Mouse (Mus musculus): ENCODE results near the gene Sepsecs. TPM values are rescaled to one million over a fixed set of nuclear protein-coding genes. Genes with fewer than 3 reads are reported as not detected.
A peak's percentile ranks its signal among the peaks of the same experiment; 100 is the strongest.

The Sepsecs gene
- total RNA-seq, 2 experiments from 2014 or later: 10.0 to 10.7 TPM

DNA sequence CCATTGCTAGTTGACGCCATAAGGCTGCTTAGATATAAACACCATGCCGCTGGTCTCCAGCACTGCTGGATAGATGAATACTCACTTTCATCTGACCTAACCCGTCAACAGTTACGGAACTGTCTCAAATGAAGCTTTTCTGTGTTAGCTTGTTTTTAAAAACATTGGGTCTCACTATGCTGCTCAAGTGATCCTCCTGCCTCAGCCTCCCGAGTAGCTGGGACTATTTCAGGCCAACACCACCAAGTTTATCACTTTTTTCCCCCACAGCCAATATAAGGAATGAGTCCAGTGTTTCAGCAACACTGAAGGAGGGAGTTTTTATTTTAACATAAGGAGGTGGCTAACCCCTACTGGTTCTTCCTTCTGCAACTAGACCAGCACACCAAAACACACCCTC is 14.5 kb downstream of the Sepsecs start:
- intact Hi-C loops (cut with DNase I): loop anchor here (10.0 kb wide), 1 partner anchor 90 kb away; the partner anchor contains the start of gene Lgi2

DNA sequence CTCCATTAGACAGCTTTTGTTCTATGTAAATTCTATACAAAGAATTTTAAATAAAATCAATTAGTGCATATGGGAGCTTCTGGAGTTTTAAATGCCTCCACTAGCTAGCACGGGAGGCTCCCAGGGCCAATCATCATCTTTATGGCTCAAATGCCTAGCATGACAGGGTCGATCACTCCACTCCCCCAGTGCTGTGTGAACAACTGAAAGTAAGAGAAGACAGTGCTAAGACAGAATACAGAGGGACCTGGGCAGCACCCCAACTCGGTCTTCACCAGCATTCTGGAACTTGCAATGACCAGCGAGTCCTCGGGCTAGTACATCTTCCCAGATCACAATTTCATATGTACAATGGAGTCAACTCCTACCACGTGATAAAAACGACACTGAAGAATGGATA is 16.9 kb downstream of the Sepsecs start:
- DNase-seq (ENCODE audit: low spot score in 2 of 2): no peak
- intact Hi-C loops (cut with DNase I): loop anchor here (10.0 kb wide), 1 partner anchor 88 kb away; the partner anchor contains the start of gene Lgi2

More for the DNA sequence above, 14.5 kb downstream of the Sepsecs start:
- DNase-seq (ENCODE audit: low spot score in 2 of 2): no peak

DNA sequence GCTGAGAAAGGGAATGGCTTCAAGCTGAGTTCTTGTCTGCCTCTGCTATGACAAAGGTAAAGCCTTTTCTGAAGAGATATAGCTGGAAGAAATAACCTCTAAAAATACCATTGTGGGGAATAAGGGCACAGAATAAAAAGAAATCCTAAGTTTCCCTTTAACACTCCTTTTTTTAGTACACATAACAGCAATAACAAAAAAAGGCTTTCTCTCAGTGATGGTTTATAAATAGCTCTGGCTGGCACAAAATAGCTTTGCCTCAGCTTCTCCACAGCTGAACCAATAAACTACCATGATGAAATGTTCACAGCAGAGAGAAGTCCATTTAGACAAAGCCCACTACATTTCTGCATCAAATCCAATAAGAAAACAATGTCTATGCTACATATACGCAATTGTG is 17.4 kb downstream of the Sepsecs start:
- no peak for DNase-seq (ENCODE audit: low spot score in 2 of 2)
- intact Hi-C loops (cut with DNase I): loop anchor here (10.0 kb wide), 1 partner anchor 87 kb away; the partner anchor contains the start of gene Lgi2

DNA sequence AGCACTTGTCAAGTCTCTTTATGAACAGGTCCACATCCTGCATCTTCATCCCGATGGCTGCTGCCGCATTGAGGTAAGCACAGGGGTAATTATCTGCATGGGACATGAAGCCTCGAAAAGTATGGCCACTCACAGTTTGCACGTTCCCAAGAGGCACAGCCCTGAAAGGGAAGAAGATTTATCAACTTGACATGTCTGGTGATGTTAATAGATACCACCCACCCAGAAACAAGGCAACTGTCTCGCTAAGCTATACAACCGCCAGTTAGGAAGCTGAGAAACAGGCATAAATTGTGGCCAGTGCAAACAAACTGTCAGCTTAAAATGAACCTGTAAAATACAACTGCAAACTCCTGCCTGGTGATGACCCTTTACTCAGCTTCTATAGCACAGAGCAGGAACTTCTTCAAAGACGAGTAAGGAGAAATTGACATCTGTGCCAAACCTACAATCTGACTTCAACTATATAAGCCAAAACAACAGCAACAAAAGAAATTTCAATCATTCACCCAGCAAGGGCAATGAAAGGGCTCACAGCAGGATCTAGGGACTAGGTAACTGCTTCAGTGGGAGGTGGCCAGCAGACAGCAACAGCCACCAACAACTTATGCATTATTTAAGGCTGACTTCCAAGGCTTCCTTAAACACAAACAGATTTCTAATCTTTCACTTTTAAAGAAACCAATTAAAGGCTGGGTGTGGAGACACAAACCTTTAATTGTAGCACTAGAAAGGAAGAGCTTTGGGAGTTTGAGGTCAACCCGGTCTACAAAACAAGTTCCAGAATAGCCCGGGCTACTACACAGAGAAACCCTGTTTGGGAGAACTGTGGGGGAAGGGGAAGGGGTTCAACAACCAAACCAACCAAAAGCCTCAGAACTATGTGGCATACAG is 25.3 kb downstream of the Sepsecs start:
- intact Hi-C loops (cut with DNase I): no loop called here
- DNase-seq (ENCODE audit: low spot score in 2 of 2): no peak

DNA sequence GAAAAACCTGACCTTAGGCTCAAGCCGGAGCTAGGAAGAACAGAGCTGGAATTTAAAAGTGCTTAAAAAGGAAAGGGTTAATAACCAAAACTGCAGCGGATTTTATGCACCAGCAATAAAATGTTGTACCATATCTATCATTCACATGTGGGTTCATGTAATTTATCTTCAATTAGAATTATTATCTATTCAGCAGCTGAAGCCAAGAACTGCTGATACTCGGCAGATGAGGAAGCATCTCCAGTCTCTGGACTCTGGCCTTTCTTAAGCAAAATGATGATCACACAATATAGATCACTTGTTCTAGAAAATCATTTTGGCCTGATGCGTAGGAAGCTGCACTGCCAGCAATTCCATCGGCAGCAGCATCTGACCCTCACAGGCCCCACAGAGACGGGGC is 27.8 kb downstream of the Sepsecs start:
- intact Hi-C loops (cut with DNase I): no loop called here
- no peak for DNase-seq (ENCODE audit: low spot score in 2 of 2)

DNA sequence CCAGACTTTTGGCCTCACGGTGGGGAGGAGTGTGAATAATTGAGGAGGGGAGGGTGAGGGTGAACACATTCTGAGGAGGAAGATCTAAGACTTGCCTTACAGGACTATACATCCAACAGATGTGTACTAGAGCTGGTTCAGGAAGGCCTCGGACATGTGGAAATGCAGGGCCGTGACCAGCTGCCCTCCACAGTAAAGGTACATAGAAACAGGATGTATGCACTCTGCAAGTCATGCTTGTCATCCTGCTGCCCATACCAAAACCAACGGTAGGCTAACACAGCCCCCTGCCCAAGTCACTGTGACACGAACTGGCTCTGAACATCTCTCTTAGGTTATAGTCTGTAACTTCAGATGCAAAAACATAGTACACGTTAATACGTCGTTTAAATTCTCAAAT is 30.6 kb downstream of the Sepsecs start:
- DNase-seq (ENCODE audit: low spot score in 2 of 2): no peak
- intact Hi-C loops (cut with DNase I): no loop called here

DNA sequence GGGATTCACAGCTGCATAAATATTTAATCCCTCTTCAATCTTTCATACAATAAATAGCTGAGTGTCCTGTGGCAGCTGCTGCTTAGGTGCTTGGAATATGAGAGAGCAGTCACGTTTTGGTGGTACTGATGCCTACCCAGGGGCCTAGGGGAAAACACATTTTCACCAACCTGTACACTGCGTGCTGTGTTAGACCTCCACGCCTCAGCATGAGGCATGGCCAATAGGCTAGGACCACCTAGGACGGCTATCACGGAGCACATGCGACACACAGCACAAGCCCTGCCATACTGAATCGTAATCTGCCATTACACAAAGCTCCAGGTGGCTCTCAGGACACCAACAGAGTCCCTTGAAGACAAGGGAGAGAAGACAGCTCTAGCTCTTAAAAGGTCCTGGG is 31.5 kb downstream of the Sepsecs start:
- no peak for DNase-seq (ENCODE audit: low spot score in 2 of 2)
- intact Hi-C loops (cut with DNase I): no loop called here

DNA sequence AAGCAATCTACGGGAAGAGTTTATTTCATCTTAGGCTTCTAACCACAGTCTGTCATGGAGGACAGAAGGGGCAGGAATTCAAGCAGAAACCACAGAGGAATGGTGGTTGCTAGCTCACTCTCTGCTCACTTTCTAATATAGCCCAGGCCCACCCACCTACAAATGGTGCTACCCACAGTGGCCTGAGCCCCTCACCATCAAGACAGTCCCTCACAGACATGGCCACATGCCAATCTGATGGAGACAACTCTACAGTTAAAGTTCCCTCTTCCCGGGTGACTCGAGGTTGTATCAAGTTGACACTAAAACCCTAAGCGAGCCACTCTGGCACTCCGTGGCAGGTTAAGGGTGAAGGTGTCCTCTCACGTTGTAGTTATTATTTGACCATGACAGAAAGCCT is 32.6 kb downstream of the Sepsecs start:
- intact Hi-C loops (cut with DNase I): no loop called here

DNA sequence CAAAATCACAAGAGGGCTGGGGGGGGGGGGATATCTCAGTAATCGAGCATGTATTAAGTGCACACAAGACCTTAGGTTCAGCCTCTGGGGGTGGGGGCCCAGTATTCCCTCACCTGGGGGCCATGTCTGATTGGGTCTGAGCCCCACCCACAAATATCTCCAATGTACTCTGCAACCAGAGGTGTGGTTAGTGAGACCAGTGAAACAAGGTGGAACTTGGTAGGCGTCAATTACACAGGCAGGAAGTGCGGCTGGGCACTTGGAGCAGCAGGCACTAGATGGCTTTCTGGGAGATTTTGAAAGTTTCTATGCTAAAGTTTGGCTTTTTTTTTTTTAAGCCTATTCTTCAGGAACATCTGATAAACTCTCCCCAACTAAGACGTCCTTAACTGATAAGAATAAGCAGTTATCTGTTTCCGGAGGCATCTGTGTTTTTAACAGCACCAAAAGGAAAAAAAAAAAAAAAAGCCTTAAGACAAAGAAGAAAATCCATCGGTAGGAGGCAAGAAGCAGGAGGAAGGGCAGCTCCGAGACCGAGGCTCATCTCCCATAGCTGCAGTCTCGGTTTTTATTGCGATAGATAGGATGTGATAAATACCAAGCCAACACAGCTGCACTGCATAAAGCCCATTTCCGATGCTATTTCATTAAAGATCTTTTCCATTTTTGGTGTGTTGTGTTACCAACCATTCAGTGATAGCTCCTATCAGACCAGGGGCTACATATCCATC is 33.3 kb downstream of the Sepsecs start:
- intact Hi-C loops (cut with DNase I): no loop called here
- no peak for DNase-seq (ENCODE audit: low spot score in 2 of 2)

More for the DNA sequence above, 32.6 kb downstream of the Sepsecs start:
- DNase-seq (ENCODE audit: low spot score in 2 of 2): no peak

DNA sequence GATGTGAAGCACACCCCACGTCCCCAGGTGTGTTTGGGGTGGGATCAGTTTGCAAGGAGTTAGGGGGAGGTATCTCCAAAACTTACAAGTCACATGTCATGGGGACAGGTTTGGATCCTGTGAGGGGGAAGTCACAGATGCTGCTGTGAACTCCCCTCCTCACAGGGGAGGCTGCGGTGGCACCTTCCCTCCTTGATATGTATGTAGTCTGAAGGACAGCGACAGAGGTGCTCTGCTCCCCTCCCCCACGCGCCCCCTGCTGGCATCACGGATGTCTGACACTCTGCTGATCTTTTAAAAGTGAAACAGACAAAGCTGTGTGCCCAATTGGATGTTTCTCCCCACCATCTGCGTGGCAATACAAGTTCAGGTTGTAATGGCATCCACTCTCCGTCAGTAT is 35.5 kb downstream of the Sepsecs start:
- intact Hi-C loops (cut with DNase I): no loop called here
- DNase-seq (ENCODE audit: low spot score in 2 of 2): peak in 1 of 2 experiments; percentile 49

DNA sequence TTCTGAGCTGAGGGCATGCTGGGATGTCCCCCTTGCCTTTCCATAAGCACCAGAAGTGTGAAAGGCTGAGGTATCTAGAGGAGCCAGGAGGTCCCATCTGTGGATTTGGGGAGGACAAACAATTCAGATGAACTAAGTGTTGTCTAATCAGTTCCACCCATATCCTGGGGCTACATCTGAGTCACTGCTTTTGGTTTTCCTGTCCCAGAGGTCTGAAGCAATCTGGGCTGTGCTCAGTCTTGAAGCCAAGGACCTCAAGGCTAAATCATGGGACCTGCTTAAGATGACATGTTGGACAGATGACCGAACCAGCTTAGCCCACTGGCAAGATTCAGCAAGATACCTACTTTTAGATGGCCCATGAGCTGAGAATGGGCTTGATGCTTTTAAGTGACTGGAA is 39.0 kb downstream of the Sepsecs start:
- DNase-seq (ENCODE audit: low spot score in 2 of 2): no peak
- intact Hi-C loops (cut with DNase I): no loop called here

DNA sequence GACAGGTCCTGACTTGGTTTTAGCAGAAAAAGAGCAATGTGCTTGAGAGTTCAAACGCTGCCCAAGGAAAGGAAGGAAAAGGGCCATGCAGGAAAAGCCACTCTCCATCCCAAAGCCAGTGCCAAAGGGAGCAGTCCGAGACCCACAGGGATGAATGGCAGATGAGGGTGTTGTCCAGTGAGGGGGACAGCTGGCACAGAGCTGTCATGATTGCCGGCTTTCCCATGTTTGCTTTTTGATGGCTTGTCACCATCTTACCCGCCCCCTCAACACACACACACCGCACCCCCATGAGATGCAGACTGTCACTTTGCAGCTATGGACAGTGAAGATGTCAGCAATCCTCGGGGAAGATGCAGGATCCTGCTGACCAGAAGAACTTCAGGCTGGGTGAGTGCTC is 40.3 kb downstream of the Sepsecs start:
- intact Hi-C loops (cut with DNase I): no loop called here
- no peak for DNase-seq (ENCODE audit: low spot score in 2 of 2)

DNA sequence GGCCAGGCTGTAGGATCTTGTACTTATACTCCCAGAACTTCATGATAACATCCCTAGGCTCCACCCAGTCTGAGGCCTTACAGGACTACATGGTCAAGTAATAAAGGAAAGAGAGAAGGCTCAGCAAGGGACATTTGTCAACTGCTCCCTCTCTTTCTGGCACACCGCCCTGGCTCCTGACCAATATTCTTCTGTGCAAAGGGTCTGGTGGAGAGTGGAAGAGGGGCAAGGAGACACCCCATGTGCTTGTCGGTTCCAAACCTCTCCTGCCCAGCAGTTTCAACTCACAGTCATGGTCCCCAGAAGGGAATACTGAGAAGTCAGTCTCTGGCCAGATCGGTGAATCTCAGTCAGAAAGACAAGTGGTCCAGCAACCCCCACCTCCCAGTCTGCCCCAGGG is 40.7 kb downstream of the Sepsecs start:
- no peak for DNase-seq (ENCODE audit: low spot score in 2 of 2)
- intact Hi-C loops (cut with DNase I): no loop called here

DNA sequence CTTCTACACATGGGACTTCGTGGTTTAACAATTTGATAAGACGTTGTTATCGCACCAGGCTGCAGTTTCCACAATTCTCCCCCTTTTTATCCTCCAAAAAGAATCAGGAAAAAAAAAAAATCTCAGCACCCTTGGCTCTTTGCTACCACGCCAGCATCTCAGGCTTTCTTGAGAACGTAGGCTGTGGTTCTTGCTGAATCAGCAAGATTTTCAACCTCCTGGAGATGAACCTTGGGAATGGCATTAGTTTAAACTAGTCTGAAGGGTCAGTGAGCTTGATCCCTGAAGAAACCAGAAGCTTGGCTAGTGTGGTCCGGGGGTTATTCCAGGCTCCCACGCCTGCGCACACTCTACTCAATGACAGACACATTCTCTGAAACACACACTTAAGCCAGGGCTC is 41.8 kb downstream of the Sepsecs start:
- intact Hi-C loops (cut with DNase I): no loop called here
- no peak for DNase-seq (ENCODE audit: low spot score in 2 of 2)

DNA sequence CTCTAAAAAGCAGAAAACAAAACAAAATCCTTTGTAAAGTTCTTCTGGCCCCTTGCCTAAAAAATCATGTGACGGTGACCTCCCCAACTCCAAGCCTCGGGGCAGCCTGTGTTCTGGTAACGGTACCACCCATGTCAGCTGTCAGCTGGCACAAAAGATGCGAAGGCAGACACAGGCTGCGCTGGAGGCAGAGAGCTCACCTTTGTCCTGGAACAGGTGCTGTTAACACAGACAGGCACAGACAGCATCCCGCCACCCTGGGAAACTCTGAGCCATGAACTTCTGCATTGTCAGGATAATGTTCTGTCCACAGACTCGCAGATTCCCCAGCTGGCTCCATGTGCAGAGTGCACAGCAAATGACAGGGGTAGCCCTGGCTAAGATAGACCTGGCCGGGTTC is 43.4 kb downstream of the Sepsecs start:
- intact Hi-C loops (cut with DNase I): no loop called here
- DNase-seq (ENCODE audit: low spot score in 2 of 2): no peak

DNA sequence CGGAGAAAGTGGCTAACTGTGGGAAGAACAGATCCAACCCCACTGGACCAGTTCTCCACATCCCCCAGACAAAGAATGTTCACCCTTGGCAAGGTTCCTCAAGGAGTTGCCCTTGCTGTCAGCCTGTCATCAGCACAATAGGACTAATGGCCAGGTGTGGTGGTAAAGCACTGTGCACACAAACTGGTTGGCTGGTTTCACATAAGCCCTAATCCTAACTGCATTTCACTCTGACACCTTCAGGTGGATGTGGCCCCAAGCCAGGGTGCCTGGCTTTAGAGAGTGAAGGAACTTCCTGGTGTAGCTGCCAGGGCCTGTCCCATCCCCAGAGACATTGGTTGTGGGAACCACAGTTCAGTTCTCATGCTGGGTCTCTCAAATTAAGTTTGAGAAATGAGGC is 44.6 kb downstream of the Sepsecs start:
- no peak for DNase-seq (ENCODE audit: low spot score in 2 of 2)
- intact Hi-C loops (cut with DNase I): no loop called here

DNA sequence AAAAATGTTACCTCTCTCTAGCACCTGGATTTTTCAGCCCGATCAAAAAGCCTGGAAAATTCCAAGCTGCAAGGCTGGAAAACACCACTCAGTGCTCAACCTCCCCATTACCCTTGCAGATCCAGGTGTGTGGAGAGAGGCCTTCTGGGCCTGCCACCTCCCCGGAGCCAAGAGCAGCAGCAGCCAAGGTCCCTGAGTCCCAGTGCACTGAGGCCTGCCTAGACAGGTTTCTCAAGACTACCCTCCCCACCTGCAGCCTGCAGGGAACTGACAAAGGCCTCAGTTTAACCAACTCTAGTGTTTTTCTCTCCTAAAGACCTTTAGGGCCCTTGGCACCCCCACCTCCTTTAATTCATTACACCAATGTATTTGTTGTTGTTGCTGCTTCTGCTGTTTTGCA is 46.4 kb downstream of the Sepsecs start:
- intact Hi-C loops (cut with DNase I): no loop called here
- no peak for DNase-seq (ENCODE audit: low spot score in 2 of 2)

DNA sequence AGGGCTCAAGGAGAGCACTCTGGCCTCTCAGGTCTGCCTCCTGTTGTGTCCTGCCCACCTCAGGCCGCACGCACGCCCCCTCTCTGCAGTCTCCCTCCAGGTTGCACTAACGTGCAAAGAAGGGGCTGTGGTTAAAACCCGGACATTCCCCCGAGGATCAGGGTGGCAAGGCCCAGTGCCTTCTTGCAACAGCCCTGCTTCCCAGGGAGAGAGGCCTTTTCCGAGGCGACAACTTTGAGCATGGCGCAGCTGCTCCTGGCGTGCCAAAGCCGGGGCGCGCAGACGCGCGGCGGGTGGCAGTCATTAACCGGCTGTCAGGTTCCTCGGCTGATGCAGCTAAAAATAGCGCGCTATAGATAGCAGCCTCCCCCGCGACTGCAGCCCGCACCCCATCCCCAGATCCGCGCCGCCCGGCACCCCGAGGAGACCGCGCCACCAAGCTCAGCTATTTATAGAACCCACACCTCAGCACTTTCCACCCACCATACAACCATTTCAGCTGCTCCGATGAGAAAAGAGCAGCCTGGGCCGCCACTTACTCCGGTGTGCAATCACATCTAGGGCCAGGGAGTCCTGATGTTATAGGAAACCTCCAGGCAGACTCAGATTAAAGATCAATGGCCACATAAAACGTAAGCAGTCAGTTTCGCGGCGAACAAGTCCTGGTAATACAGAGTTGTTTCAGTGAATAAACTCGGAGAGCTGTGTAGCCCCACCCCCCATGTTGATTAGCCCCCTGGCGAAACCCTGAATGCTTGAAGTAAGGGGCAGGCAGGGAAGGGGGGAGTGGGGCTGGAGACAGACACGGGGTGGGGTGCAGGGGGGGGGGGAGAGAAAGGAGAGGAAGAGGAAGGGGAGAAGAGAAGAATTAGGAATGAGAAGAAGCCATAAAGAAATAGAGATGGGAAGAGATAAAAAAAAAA is 50.9 kb downstream of the Sepsecs start:
- peak; percentile 87 to 91 for DNase-seq (ENCODE audit: low spot score in 2 of 2)
- intact Hi-C loops (cut with DNase I): loop anchor here (5.0 kb wide), 1 partner anchor 51 kb away; the partner anchor contains the start of gene Lgi2

DNA sequence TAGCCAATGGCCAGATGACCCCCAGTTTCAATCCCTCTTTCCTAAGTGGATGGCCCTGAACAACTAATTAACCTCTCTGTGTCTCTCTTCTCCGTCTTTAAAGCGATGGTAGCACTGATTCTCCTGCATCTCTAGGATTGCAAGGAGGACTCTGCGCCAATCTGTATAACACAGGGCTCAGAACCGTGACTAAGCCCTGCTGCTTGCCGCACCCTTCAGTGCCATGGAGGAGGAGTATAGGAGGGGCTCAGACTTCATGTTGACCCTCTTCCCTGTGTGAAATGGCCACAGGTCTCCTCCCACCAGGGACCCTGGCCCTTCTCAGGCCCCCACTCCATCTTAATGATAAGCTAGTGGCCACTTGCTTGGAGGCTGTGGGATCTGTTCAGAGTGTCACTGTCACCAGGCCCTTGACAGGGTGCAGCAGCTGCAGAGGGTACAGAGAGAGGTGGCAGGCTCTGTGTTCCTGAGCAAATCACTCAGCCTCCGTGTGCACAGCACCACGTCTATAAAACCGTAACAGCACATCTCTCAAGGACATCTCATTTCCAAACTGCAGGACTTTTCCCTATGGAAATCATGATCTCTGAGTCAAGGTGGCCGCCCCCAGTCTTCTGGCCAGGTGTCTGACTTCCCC is 51.7 kb downstream of the Sepsecs start:
- intact Hi-C loops (cut with DNase I): loop anchor here (5.0 kb wide), 1 partner anchor 51 kb away; the partner anchor contains the start of gene Lgi2
- no peak for DNase-seq (ENCODE audit: low spot score in 2 of 2)
